Mouse (Mus musculus) frontal cortex, adult 2 months (tissue): ENCODE measurements around the gene Fzd10. TPM values are rescaled to one million over a fixed set of nuclear protein-coding genes. Genes with fewer than 3 reads are reported as not detected.

Source experiments
- DNase-seq, 2 experiments: peaks; one replicate each; pipeline ENCODE4 v3.0.0; 2022; ENCODE audit warnings: low spot score in 1 of 2; ENCODE audit errors: extremely low spot score in 1 of 2
- polyA plus RNA-seq: library from polyadenylated mRNA; depleted of rRNA; stranded (reverse); fragments of >200 nt; gene quantifications from 2 replicates; pipeline ENCODE4 v1.2.3, GENCODE M21; 2012; rRNA removed

Gene Fzd10
- 1.3 and 1.8 TPM in 2 replicates for polyA plus RNA-seq

- peak in 1 of 2 experiments; percentile 37 for DNase-seq
Observed at GRCm38 (mm10) chr5:128600072-128601021, at the start of gene Fzd10. Fzd10 (plus strand) TSS chr5:128600844.

GRCm38 (mm10) chr5:128551448-128551847, 49.2 kb upstream of the Fzd10 start:
- no peak for DNase-seq

- peak in 1 of 2 experiments; percentile 45 for DNase-seq
Observed at GRCm38 (mm10) chr5:128552136-128552890, 48.3 kb upstream of the Fzd10 start.

- DNase-seq: no peak
Observed at GRCm38 (mm10) chr5:128558126-128558525, 42.5 kb upstream of the Fzd10 start.

GRCm38 (mm10) chr5:128567313-128567712, 33.3 kb upstream of the Fzd10 start:
- no peak for DNase-seq

GRCm38 (mm10) chr5:128568970-128569369, 31.7 kb upstream of the Fzd10 start:
- DNase-seq: no peak

- no peak for DNase-seq
Observed at GRCm38 (mm10) chr5:128570091-128570490, 30.6 kb upstream of the Fzd10 start.

- DNase-seq: no peak
Observed at GRCm38 (mm10) chr5:128570848-128571247, 29.8 kb upstream of the Fzd10 start.

- DNase-seq: no peak
Observed at GRCm38 (mm10) chr5:128571706-128572105, 28.9 kb upstream of the Fzd10 start.

- DNase-seq: peak; percentile 15 to 41
Observed at GRCm38 (mm10) chr5:128575997-128576579, 24.6 kb upstream of the Fzd10 start.

GRCm38 (mm10) chr5:128579047-128579650, 21.5 kb upstream of the Fzd10 start:
- DNase-seq: no peak

GRCm38 (mm10) chr5:128580931-128581330, 19.7 kb upstream of the Fzd10 start:
- DNase-seq: no peak

- no peak for DNase-seq
Observed at GRCm38 (mm10) chr5:128581516-128581921, 19.1 kb upstream of the Fzd10 start.

GRCm38 (mm10) chr5:128589231-128589630, 11.4 kb upstream of the Fzd10 start:
- DNase-seq: no peak

GRCm38 (mm10) chr5:128593446-128593845, 7.2 kb upstream of the Fzd10 start:
- no peak for DNase-seq

GRCm38 (mm10) chr5:128596813-128597212, 3.8 kb upstream of the Fzd10 start:
- DNase-seq: peak in 1 of 2 experiments; percentile 42

GRCm38 (mm10) chr5:128597381-128597780, 3.3 kb upstream of the Fzd10 start:
- DNase-seq: no peak

GRCm38 (mm10) chr5:128598191-128598720, 2.4 kb upstream of the Fzd10 start:
- DNase-seq: no peak

- DNase-seq: no peak
Observed at GRCm38 (mm10) chr5:128598760-128599364, 1.8 kb upstream of the Fzd10 start.
